Mouse (Mus musculus) liver, adult 2 months (tissue): Measurements from ENCODE around the gene Nt5c2. TPM values are rescaled to one million over a fixed set of nuclear protein-coding genes. Genes with fewer than 3 reads are reported as not detected.
A peak's percentile ranks its signal among the peaks of the same experiment; 100 is the strongest.

Experiments used
- DNase-seq: peaks from one replicate; pipeline ENCODE4 v3.0.0-alpha.2; 2011; ENCODE audit warnings: low read depth, low spot score; ENCODE audit errors: extremely low read depth
- H3K27ac ChIP-seq: fragments of 200-500 bp; replicated peaks from 2 replicates; pipeline ENCODE4 v1.5.1; 2012; ENCODE audit warnings: low read depth, mild to moderate bottlenecking, control low read depth, inconsistent platforms, low read length; ENCODE audit not compliant: insufficient read depth
- H3K27me3 ChIP-seq: fragments of 200-500 bp; 2 replicates; pipeline ENCODE4 v1.6.1; 2012; ENCODE audit warnings: mild to moderate bottlenecking, moderate library complexity, low read length, inconsistent platforms; ENCODE audit not compliant: control insufficient read depth, insufficient read depth
- H3K36me3 ChIP-seq: fragments of 200-500 bp; 2 replicates; pipeline ENCODE4 v1.6.1; 2012; ENCODE audit warnings: low read length, inconsistent platforms; ENCODE audit not compliant: control insufficient read depth, insufficient read depth
- H3K4me1 ChIP-seq: fragments of 200-500 bp; 2 replicates; pipeline ENCODE4 v1.6.1; 2011; ENCODE audit warnings: low read length; ENCODE audit not compliant: control insufficient read depth, insufficient read depth
- H3K4me3 ChIP-seq: fragments of 200-500 bp; 2 replicates; pipeline ENCODE4 v1.5.1; 2011; ENCODE audit warnings: low read depth, mild to moderate bottlenecking, control low read depth, low read length, moderate library complexity; ENCODE audit not compliant: insufficient read depth
- H3K79me2 ChIP-seq: fragments of 200-500 bp; 2 replicates; pipeline ENCODE4 v1.6.1; 2012; ENCODE audit warnings: inconsistent platforms, mild to moderate bottlenecking, low read length, moderate library complexity; ENCODE audit not compliant: control insufficient read depth, insufficient read depth
- H3K9ac ChIP-seq: fragments of 200-500 bp; 2 replicates; pipeline ENCODE4 v1.6.1; 2012; ENCODE audit warnings: low read depth, mild to moderate bottlenecking, control low read depth, inconsistent platforms, low read length
- CTCF ChIP-seq: fragments of 200-500 bp; IDR thresholded peaks from 2 replicates; pipeline ENCODE4 v1.5.1; 2011; ENCODE audit warnings: low read depth, low read length, control low read depth
- POLR2A ChIP-seq: fragments of 200-500 bp; IDR thresholded peaks from 2 replicates; pipeline ENCODE4 v1.6.1; 2011; ENCODE audit warnings: low read length, control low read depth; ENCODE audit not compliant: insufficient read depth; ENCODE audit errors: extremely low read depth
- WGBS: fragments of 180-500 bp; shearing (Covaris S2); methylation state at CpG from one replicate; pipeline ENCODE4 v1.1.7; 2018; 5-methylcytosine and 5-hydroxymethylcytosine counted together
- polyA plus RNA-seq: library from polyadenylated mRNA; depleted of rRNA; stranded (reverse); fragments of >200 nt; gene quantifications from 2 replicates; pipeline ENCODE4 v1.2.3, GENCODE M21; 2012; rRNA removed
- total RNA-seq: library from RNA; depleted of rRNA; stranded (reverse); fragments of >200 nt; gene quantifications from 2 replicates; pipeline ENCODE4 v1.2.3, GENCODE M21; 2014; rRNA removed

Gene Nt5c2
- total RNA-seq (12.6 and 14.8 TPM in 2 replicates), polyA plus RNA-seq (7.4 and 7.5 TPM in 2 replicates)

- H3K79me2 ChIP-seq: no peaks in the 10 kb centered on the region
- 2% methylated on average over 122 of the region's 124 CpGs for WGBS
- DNase-seq: no peak
- H3K9ac ChIP-seq: no peak within 1 kb of the TSS
- H3K4me1 ChIP-seq: no peaks in the 10 kb centered on the region
- no peak within 1 kb of the TSS for H3K27ac ChIP-seq
- peak within 1 kb of the TSS; percentile 1; the same call in 1 of the 2 replicates for H3K4me3 ChIP-seq
- H3K36me3 ChIP-seq: no peaks in the 10 kb centered on the region
- H3K27me3 ChIP-seq: peaks cover 30% of the 10 kb centered on the region
- TF ChIP-seq CTCF (no peak), POLR2A (no peak)
Observed at GRCm38 (mm10) chr19:47014447-47015381, at the start of gene Nt5c2, which contains the start of gene Ina. Gene Nt5c2, minus strand, starts transcription at chr19:47015153. Gene Ina, plus strand, starts transcription at chr19:47014698.

- no peak for DNase-seq
- Histone ChIP-seq H3K27me3 (no peaks in the 10 kb centered on the region), H3K27ac (no peak overlapping the region), H3K36me3 (no peaks in the 10 kb centered on the region), H3K4me1 (peaks cover 6% of the 10 kb centered on the region; the same call in 1 of the 2 replicates), H3K79me2 (no peaks in the 10 kb centered on the region), H3K9ac (no peak overlapping the region), H3K4me3 (no peak overlapping the region)
- WGBS: 78% methylated on average over 1 of the region's 1 CpGs
- TF ChIP-seq POLR2A: no peak
Observed at GRCm38 (mm10) chr19:47057684-47058083, 42.7 kb upstream of the Nt5c2 start.

GRCm38 (mm10) chr19:47053471-47053870 lies 38.5 kb upstream of the Nt5c2 start:
- Histone ChIP-seq H3K36me3 (no peaks in the 10 kb centered on the region; the same call in 1 of the 2 replicates), H3K9ac (no peak overlapping the region), H3K27ac (peak overlapping the region; percentile 61), H3K4me3 (no peak overlapping the region), H3K27me3 (no peaks in the 10 kb centered on the region), H3K79me2 (peaks cover 4% of the 10 kb centered on the region; the same call in 1 of the 2 replicates), H3K4me1 (peaks cover 11% of the 10 kb centered on the region)
- DNase-seq: peak; percentile 98
- TF ChIP-seq CTCF (no peak), POLR2A (no peak)
- 25% methylated on average over 4 of the region's 4 CpGs for WGBS

GRCm38 (mm10) chr19:47052927-47053326 lies 38.0 kb upstream of the Nt5c2 start:
- H3K9ac ChIP-seq: no peak overlapping the region
- H3K4me3 ChIP-seq: no peak overlapping the region
- peaks cover 11% of the 10 kb centered on the region for H3K4me1 ChIP-seq
- H3K27me3 ChIP-seq: no peaks in the 10 kb centered on the region
- no peak for TF ChIP-seq POLR2A
- TF ChIP-seq CTCF: no peak
- WGBS: 48% methylated on average over 4 of the region's 4 CpGs
- peak overlapping the region; percentile 77 for H3K27ac ChIP-seq
- peaks cover 4% of the 10 kb centered on the region; the same call in 1 of the 2 replicates for H3K79me2 ChIP-seq
- no peaks in the 10 kb centered on the region; the same call in 1 of the 2 replicates for H3K36me3 ChIP-seq
- no peak for DNase-seq

- peaks cover 11% of the 10 kb centered on the region for H3K4me1 ChIP-seq
- H3K36me3 ChIP-seq: peaks cover 6% of the 10 kb centered on the region; the same call in 1 of the 2 replicates
- peaks cover 4% of the 10 kb centered on the region; the same call in 1 of the 2 replicates for H3K79me2 ChIP-seq
- peak; percentile 73 for DNase-seq
- peak within 1 kb of the TSS; percentile 95 for H3K4me3 ChIP-seq
- H3K9ac ChIP-seq: peak within 1 kb of the TSS; percentile 92
- H3K27ac ChIP-seq: peak within 1 kb of the TSS; percentile 74
- H3K27me3 ChIP-seq: no peaks in the 10 kb centered on the region
- no peak for TF ChIP-seq CTCF
- peak; percentile 50 for TF ChIP-seq POLR2A
- WGBS: under 1% methylated on average over 75 of the region's 75 CpGs
Observed at GRCm38 (mm10) chr19:47050271-47051032, 35.5 kb upstream of the Nt5c2 start, which contains the start of gene Pcgf6. Gene Pcgf6, minus strand, starts transcription at chr19:47050906.
